Mouse (Mus musculus): ENCODE data around the gene Gpnmb. TPM values are rescaled to one million over a fixed set of nuclear protein-coding genes. Genes with fewer than 3 reads are reported as not detected.
A peak's percentile ranks its signal among the peaks of the same experiment; 100 is the strongest.

The Gpnmb gene
- total and polyA plus RNA-seq, 3 experiments = 0.79 to 1.3 (median 0.86) TPM

DNA sequence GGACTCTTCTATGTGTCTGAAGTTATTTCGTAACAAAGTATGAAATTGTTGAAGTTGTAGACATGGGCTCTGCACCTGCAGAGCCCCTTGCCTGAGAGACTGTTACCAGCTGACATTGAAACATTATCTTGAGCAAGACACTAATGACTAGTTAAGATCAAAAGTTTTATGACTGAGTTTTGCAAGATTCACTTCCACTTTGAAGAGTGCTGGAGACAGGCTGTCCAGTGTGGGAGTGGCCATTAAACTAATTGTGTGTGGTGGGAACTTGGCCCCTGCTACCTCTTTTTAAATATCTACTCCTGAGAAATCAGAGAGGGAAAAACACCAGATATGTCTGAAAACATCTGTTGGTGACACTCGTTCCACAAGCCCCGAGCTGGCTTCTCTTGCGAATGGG lies 5.1 kb upstream of the Gpnmb start:
- no peak for DNase-seq

DNA sequence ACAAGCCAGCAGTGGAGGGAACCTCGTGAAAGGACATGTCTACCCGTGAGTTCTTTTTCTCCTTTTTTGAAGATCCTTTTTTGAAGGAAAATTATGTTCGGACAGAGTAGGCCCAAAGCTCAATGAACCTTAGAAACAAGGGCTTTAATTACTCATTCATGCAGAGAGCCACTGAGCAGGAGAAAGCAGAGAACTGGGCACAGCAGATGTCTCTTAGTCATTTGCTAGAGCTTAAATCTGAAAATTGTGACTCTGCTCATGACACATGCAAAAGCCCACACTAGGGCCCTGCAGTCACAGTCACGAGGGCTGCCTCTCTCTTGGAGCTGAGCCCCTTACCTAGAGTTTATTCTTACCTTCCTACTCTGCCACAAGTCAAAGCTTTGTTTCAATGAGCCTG lies 3.6 kb upstream of the Gpnmb start:
- DNase-seq = no peak

DNA sequence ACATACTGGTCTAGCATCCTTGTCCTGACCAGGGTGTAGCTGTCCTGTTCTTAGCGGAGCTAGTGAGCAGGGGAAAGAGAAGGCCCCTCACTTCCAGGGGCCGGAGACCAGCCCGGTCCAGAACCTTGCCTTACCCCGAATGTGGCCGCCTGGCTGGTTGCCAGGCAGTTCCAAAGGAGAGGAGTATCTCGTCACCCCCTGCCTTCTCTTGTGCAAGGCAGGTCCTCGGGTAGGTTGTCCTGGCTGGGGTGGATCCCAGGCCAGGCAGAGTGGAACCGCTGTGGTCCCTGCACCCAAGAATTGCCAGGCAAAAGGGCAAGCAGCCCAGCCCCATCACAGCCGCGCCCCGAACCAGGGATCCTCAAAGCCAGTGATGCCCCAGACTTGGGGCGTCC lies 919 bp downstream of the Gpnmb start:
- DNase-seq = no peak

DNA sequence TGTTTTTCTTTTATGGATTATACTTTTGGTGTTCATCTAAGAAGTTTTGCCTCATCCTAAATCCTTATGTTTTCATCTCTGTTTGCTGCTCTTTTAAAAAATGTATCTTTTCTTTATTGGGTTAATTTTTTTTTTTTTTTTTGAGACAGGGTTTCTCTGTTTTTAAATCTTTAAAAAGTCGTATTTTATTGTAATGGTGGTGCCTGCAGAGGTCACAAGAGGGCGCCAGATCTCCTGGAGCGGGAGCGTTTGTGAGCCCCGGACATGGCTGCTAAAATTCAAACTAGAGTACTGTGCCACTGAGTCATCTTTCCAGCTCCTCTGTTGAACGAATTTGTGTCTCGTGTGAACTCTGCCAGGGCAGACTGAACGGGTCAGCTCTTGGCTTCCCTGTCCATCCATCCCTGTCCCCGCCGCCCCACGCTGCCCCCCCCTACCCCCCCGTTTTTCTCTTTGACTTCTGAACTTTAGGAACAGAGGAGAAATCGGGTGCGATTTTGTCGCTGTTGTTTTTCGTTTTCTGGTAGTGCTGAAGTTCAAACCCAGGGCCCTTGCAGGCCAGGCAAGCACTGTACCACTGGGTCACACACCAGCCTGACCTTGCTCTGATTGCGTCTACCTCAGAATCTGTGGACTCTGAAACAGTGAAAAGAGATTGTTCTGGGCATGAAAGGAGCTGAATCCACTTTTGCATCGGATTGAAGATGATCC lies 3.3 kb downstream of the Gpnmb start:
- DNase-seq = peak; percentile 62

DNA sequence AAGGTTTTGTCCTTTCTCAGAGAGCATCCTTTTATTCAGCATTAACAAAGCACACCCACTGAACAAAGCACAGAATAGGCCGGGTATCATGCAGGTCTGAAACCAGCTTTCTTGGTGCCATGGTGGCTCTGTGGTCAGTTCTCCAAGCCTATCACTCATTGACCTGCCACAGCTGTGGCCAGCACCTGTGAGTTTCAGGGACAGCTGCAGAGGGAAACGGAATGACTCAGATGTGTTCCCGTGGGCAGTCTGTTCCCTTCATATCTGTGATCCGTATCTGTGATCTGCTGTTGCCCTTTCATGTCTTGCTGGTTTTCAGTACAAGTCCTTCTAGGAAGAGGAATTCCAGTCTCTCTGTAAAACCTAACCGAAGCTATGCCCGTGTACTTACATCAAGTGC lies 10.2 kb downstream of the Gpnmb start:
- no peak for DNase-seq

DNA sequence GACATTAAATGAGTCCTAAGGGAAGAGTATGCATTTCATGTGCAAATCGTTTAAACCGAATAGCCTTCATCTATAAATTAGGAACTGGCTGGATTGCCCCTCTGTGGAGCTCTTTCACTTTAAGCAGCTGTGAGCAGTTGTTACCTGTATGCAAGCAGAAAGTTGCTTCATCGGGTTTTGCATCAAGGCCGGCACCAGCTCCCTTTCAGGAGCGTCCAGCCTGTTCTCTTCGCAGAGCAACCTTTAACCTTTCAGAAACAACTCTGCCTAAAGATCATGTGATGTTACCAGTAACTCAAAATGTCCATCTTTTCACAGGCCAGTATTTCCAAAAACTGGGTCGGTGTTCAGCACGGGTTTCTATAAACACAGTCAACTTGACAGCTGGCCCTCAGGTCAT lies 10.6 kb downstream of the Gpnmb start:
- DNase-seq = no peak

DNA sequence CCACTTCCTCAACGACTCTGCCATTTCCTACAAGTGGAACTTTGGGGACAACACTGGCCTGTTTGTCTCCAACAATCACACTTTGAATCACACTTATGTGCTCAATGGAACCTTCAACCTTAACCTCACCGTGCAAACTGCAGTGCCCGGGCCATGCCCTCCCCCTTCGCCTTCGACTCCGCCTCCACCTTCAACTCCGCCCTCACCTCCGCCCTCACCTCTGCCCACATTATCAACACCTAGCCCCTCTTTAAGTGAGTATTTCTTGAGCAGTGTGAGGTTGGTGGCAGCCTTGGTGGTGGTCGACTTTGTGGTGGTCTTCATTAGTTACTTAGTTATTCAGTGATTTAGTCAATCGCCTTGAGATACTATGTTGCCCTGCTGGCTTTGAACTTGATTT lies 11.5 kb downstream of the Gpnmb start:
- no peak for DNase-seq

DNA sequence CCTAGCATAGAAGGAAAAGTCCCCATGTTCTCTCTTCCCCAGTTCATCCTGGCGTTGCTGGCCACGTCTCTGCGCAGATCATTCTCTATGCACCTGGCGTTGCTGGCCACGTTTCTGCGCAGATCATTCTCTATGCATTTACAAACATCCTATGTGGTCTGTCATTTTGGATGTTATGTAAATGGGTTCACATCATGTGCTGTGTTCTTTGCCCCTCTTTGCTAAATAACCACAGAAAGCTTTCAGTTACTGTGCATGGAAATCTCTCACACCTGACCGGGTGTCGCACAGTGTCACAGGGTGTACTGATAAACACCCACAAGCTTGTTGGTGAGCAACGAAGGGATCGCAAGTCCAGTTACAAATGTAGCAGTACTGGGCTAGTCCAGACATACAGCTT lies 12.0 kb downstream of the Gpnmb start:
- DNase-seq = no peak

DNA sequence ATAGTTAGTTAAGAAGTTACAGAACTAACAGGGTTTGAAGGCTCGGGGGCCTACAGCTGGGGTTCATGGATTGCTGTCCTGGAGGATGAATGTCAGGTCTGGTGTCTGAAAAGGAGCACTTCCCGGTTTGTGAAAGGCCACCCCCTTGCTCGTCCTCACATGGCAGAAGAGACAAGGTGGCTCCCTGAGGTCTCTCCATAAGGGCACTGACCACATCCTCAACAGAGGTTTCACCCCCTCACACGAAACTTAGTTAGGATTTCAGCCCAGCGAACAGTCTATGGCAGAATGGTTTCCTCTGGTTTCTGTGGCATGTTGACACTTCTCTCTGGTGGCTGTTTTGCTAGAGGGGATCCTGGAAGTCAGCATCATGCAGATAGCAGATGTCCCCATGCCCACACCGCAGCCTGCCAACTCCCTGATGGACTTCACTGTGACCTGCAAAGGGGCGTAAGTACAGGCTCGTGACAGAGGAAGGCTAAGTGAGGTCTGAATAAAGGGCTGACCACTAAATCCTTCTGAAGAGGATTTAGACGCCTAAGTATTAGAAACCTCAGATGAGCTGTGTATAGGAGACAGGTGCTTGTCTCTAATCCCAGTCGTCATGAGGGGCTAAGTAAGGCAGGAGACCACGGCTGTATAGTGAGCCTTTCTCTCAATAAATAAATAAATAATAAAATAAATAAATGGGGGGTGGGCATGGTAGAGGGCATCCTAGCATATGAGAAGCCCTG lies 14.5 kb downstream of the Gpnmb start:
- DNase-seq = no peak

DNA sequence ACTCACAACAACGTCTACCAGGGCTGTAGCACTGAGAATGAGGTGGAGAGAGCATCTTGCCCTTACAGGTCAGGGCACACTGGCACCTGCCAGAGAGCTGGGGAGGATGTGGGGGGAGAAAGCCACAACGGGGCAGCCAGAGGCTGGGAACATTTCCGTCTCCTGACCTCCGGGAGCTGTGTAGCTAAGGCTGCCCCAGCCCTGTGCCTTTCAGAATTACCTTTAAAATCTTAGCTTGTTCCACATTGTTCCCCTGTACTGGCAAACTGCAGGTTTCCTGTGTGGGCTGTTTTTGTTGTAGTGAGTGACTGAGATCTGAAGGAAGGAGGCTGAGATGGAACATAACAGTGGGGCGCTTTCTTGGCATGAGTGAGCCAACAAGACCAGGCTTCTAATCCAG lies 15.8 kb downstream of the Gpnmb start:
- no peak for DNase-seq

DNA sequence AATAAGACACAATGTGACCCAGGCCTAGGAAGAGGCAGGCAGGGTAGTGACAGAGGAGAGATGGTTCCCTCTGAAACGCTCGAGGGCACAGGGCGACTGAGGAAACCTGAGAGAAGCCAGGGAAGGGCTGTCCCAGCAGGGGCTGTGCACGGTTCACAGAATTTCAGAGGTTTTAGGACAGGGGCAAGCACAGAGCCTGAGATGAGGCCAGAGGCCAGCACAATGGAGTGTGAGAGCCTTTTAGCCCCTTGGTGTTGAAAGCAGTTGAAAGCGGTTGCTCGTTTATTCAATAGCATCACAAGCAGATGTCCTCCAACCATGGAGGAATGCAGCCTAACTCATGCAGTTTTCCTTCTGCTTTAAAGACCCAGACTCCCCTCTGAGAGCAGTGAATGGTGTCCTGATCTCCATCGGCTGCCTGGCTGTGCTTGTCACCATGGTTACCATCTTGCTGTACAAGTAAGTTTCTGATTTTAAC lies 18.9 kb downstream of the Gpnmb start:
- DNase-seq = no peak

DNA sequence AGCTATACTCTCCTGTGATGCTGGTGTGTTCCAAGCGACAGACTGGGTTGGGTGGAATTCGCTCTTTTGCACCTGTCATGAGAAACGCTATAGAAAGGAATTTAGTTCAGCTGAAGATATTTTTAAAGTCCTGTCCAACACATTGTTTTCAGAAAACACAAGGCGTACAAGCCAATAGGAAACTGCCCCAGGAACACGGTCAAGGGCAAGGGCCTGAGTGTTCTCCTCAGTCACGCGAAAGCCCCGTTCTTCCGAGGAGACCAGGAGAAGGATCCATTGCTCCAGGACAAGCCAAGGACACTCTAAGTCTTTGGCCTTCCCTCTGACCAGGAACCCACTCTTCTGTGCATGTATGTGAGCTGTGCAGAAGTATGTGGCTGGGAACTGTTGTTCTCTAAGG lies 19.7 kb downstream of the Gpnmb start:
- no peak for DNase-seq

DNA sequence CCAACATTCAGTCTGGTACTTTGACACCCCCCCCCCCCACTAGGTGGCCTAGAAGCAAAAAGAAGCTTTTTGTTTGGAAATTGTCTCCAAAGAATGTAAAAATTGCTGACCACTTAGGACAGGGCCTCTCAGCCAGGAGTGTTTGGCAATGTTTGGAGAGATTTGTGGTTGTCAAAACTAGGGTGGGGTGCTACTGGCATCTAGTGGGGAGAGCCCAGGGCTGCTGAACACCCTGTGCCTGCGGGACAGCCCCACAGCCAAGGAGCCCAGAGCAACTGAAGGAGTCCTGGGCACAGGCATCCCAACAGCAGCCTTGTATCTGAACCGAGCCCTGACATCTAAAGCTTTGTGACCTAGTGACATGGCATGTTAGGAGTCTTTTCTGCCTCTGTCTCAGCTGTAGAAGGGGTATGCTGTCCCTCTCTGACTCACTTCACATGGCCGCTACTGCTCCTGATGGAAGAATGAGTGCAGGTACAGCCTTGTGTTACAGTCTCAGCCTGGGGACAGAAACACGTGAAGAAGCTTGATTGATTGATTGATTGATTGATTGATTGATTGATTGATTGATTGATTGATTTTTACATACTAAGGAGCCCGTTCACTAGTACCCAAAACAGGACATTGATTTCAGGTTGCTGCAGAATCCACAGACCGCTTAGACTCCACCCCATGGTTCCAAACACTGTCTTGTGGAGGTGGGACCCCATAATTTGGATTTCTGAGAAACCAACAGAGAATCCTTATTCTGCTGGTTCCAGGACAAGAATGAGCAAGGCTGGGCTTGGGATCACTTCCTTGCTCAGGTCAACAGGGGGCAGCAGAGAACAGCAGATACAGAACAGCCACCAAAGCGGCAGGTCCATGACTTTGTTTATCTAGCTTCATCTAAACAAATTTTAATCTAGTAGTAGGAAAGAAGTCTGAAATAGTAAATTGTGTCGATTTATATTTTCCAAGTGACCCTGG lies 21.0 kb downstream of the Gpnmb start:
- peak; percentile 65 for DNase-seq

DNA sequence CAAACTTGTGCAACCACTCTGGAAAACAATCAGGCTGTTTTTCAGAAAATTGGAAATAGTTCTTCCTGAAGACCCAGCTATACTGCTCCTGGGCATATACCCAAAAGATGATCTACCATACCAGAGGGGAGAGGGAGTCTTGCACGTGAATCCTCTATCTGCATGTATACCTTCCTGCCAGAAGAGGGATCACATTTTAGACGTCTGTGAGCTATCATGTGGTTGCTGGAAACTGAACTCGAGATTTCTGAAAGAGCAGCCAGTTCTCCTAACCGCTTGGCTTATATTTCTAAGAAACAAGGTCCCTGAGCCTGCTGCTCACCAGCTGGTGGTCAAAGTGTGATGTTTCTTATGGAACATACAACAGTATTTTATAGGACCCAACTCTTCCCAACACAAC lies 32.0 kb downstream of the Gpnmb start:
- DNase-seq = no peak

DNA sequence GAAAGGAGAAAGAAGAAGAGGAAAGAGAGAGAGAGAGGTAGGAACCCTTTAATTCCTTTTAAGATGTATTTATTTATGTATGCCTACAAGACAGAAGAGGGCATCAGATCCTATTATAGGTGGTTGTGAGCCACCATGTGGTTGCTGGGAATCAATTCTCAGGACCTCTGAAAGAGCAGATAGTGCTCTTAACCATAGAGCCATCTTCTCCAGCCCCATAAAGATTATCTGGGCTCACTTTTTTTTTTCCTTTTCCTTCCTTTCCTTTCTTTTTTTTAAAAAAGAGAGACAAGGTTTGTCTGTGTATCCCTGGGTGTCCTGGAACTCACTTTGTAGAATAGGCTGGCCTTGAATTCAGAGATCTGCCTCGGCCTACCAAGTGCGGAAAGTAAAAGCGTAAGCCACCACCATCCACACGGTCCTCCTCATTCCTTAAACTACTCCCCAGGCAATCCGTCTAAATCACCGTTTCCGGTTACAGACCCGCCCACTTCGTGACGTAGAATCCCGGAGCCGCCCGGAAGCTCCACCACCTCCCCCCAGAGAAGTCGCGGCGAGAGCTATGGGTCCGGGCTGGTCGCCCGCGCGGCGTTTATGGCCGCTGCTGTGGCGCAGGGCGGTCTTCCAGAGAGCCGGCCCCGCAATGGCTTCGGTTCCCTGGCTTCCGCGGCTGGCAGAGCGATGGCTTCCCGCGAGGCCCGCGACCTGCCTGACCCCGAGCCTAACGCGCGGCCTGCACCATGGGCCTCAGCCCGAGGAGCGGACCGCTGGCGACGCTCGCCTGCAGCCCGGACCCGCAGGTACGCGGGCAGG lies 37.2 kb downstream of the Gpnmb start, which contains the start of gene Malsu1:
Gene Malsu1, plus strand, starts transcription at position 492 of the 813 bp plus-strand sequence.
- peak; percentile 97 for DNase-seq

DNA sequence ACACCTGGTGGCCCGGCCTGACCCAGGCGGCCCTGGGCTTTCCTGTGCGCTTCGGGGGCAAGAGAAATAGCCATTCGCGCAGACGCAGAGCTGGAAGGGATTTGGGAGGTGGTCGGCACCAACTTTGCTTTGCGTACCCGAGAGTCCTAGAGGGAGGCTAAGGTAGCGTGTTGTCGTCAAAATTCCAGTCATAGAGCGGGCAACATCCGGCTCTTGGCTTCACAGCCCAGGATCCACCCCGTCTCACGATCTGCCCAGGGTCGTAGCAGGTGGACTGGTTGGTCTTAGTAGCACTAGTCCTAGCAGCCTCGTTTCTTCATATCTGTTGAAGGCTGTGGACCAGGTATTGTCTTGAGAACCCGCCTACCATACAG lies 37.8 kb downstream of the Gpnmb start:
- DNase-seq = no peak

DNA sequence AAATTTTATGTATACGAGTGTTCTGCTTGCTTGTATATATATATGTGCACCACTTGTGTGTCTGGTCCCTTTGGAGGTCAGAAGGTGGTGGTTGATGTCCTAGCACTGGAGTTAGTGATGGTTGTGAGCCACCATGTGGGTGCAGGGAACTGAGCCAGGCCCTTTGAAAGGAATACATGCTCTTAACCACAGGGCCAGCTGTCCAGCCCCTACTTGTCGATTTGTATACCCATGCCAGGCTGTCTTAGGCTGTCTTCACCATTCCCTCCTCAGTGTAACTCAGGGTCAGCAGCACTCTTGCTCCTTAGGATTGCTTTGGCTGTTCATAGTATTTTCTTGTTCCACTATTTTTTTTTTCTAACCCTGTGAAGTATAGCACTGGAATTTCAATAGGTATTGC lies 41.5 kb downstream of the Gpnmb start:
- no peak for DNase-seq

DNA sequence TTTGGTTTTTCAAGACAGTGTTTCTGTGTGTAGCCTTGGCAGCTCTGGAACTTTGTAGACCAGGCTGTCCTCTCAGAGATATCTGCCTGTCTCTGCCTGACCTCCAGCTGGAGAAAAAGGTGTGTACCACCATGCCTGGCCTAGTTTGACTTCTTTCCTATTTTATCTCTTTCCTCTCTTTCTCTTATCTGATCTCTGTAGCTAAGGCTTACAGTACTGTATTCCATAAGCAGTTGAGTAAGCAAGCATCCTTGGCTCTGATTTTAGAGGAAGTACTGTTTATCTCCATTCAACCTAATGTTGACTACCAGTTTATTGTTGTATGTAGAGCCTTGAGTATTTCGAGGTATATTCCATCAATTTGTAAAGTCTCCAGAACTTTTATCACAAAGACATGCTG lies 43.0 kb downstream of the Gpnmb start:
- DNase-seq = no peak

DNA sequence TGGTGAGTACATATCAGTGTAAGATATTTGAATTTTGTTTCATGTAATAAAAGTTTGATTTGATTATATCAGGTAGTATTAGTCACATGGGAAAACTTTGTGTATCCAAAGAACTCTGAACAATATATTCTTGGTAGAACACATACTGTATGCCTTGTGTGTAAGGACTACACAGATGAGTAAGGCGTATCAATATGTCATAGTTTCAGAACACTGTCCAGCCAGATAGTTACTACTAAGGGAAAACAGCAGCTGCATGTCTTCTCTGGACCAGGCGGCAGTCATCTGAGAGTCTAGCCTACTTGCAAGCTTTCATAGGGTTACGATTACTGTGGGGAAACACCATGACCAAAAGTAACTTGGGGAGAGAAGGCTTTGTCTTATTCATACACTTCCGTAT lies 46.7 kb downstream of the Gpnmb start:
- DNase-seq = no peak

DNA sequence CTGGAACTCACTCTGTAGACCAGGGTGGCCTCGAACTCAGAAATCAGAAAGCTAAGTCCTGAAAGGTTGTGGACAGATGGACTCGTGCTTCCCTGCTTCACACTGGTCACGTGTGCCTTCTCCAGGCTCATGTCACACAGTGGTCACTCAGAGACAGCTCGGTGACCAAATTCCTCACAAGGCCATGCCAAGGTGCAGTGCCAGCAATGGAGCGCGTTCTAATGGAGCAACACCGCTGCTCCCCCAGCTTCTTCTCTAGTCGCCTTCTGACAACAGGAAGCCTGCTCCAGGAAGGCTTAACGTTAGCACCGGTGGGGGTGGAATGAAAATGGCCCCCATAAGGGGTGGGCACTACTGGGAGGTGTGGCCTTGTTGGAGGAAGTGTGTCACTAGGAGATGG lies 58.6 kb downstream of the Gpnmb start:
- peak; percentile 38 for DNase-seq

DNA sequence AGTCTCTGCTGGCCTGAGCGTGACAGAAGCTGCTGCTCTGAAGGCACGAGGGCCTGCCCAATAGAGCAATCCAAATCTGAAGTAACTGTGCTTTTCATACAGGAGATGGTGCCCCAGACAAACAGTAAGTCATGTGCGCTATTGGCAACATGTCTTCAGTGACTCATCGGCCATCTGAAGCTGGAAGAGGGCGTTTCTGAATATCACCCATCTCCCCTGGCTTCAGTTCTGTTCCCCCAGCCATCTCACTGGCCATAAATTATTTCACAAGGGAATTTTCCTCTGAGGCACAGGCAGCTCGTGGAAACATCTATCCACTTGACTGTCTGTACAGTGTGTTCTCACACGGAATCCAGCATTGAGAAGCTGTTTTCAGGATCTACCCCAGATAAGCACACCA lies 60.1 kb downstream of the Gpnmb start:
- DNase-seq = peak; percentile 85

Data from adrenal gland, adult 2 months (tissue).